Mouse (Mus musculus): ENCODE results near the gene Ly6g5c. TPM values are rescaled to one million over a fixed set of nuclear protein-coding genes. Genes with fewer than 3 reads are reported as not detected.

The Ly6g5c gene
- polyA plus RNA-seq, 1 experiment from 2014 or later = not detected

GRCm38 (mm10) chr17:35153931-35154330 is 45.9 kb downstream of the Ly6g5c start:
- no peak for DNase-seq (ENCODE audit: low spot score)
- peaks cover 89% of the 10 kb centered on the region for H3K36me3 ChIP-seq (ENCODE audit: insufficient read depth, low read length)
- TF ChIP-seq CTCF (IDR thresholded peaks at IDR 0.05) = no peak
- TF ChIP-seq EP300 (IDR thresholded peaks at IDR 0.05) = no peak

GRCm38 (mm10) chr17:35154616-35155015 is 46.5 kb downstream of the Ly6g5c start:
- 82% methylated on average over 7 of the region's 7 CpGs for WGBS
- H3K27ac ChIP-seq (ENCODE audit: low read length) = no peak overlapping the region
- no peak for ATAC-seq

More at GRCm38 (mm10) chr17:35153931-35154330, 45.9 kb downstream of the Ly6g5c start:
- Histone ChIP-seq H3K27me3 (replicated peaks; ENCODE audit: insufficient read depth, low read length) (no peaks in the 10 kb centered on the region), H3K4me1 (ENCODE audit: insufficient read depth, low read depth, low read length) (no peaks in the 10 kb centered on the region), H3K27ac (ENCODE audit: low read length) (no peak overlapping the region), H3K4me3 (ENCODE audit: low read depth, low read length) (no peak overlapping the region), H3K9ac (replicated peaks; ENCODE audit: low read depth) (no peak overlapping the region), H3K9me3 (ENCODE audit: low read length) (no peaks in the 10 kb centered on the region), H3K4me2 (replicated peaks; ENCODE audit: low read depth, low read length) (no peak overlapping the region)
- no peak for ATAC-seq
- WGBS = 79% methylated on average over 4 of the region's 4 CpGs

GRCm38 (mm10) chr17:35155451-35155850 is 47.4 kb downstream of the Ly6g5c start:
- Histone ChIP-seq H3K4me2 (replicated peaks; ENCODE audit: low read depth, low read length) (no peak overlapping the region), H3K9ac (replicated peaks; ENCODE audit: low read depth) (no peak overlapping the region), H3K27me3 (replicated peaks; ENCODE audit: insufficient read depth, low read length) (no peaks in the 10 kb centered on the region), H3K27ac (ENCODE audit: low read length) (no peak overlapping the region), H3K9me3 (ENCODE audit: low read length) (no peaks in the 10 kb centered on the region), H3K4me3 (ENCODE audit: low read depth, low read length) (no peak overlapping the region), H3K4me1 (ENCODE audit: insufficient read depth, low read depth, low read length) (no peaks in the 10 kb centered on the region), H3K36me3 (ENCODE audit: insufficient read depth, low read length) (peaks cover 91% of the 10 kb centered on the region)
- TF ChIP-seq EP300 (IDR thresholded peaks at IDR 0.05) (no peak), CTCF (IDR thresholded peaks at IDR 0.05) (no peak)
- no peak for DNase-seq (ENCODE audit: low spot score)
- no peak for ATAC-seq
- WGBS = 80% methylated on average over 12 of the region's 12 CpGs

More at GRCm38 (mm10) chr17:35154616-35155015, 46.5 kb downstream of the Ly6g5c start:
- H3K36me3 ChIP-seq (ENCODE audit: insufficient read depth, low read length) = peaks cover 91% of the 10 kb centered on the region
- no peak overlapping the region for H3K4me3 ChIP-seq (ENCODE audit: low read depth, low read length)
- H3K9ac ChIP-seq (replicated peaks; ENCODE audit: low read depth) = no peak overlapping the region
- H3K4me1 ChIP-seq (ENCODE audit: insufficient read depth, low read depth, low read length) = no peaks in the 10 kb centered on the region
- no peaks in the 10 kb centered on the region for H3K27me3 ChIP-seq (replicated peaks; ENCODE audit: insufficient read depth, low read length)
- no peaks in the 10 kb centered on the region for H3K9me3 ChIP-seq (ENCODE audit: low read length)
- TF ChIP-seq EP300 (IDR thresholded peaks at IDR 0.05) = no peak
- no peak for TF ChIP-seq CTCF (IDR thresholded peaks at IDR 0.05)
- no peak for DNase-seq (ENCODE audit: low spot score)
- H3K4me2 ChIP-seq (replicated peaks; ENCODE audit: low read depth, low read length) = no peak overlapping the region

GRCm38 (mm10) chr17:35156461-35157200 is 48.6 kb downstream of the Ly6g5c start:
- no peaks in the 10 kb centered on the region for H3K9me3 ChIP-seq (ENCODE audit: low read length)
- H3K4me3 ChIP-seq (ENCODE audit: low read depth, low read length) = no peak overlapping the region
- H3K4me2 ChIP-seq (replicated peaks; ENCODE audit: low read depth, low read length) = no peak overlapping the region
- H3K9ac ChIP-seq (replicated peaks; ENCODE audit: low read depth) = no peak overlapping the region
- H3K36me3 ChIP-seq (ENCODE audit: insufficient read depth, low read length) = peaks cover 94% of the 10 kb centered on the region
- H3K27me3 ChIP-seq (replicated peaks; ENCODE audit: insufficient read depth, low read length) = no peaks in the 10 kb centered on the region
- no peak overlapping the region for H3K27ac ChIP-seq (ENCODE audit: low read length)
- 93% methylated on average over 32 of the region's 33 CpGs for WGBS
- no peak for DNase-seq (ENCODE audit: low spot score)
- H3K4me1 ChIP-seq (ENCODE audit: insufficient read depth, low read depth, low read length) = no peaks in the 10 kb centered on the region
- TF ChIP-seq EP300 (IDR thresholded peaks at IDR 0.05) (no peak), CTCF (IDR thresholded peaks at IDR 0.05) (no peak)
- no peak for ATAC-seq

GRCm38 (mm10) chr17:35157254-35157653 is 49.2 kb downstream of the Ly6g5c start:
- 86% methylated on average over 8 of the region's 8 CpGs for WGBS
- Histone ChIP-seq H3K27ac (ENCODE audit: low read length) (no peak overlapping the region), H3K4me3 (ENCODE audit: low read depth, low read length) (no peak overlapping the region), H3K27me3 (replicated peaks; ENCODE audit: insufficient read depth, low read length) (no peaks in the 10 kb centered on the region), H3K36me3 (ENCODE audit: insufficient read depth, low read length) (peaks cover 93% of the 10 kb centered on the region), H3K4me2 (replicated peaks; ENCODE audit: low read depth, low read length) (no peak overlapping the region), H3K4me1 (ENCODE audit: insufficient read depth, low read depth, low read length) (peaks cover 4% of the 10 kb centered on the region; the same call in 1 of the 2 replicates), H3K9me3 (ENCODE audit: low read length) (no peaks in the 10 kb centered on the region), H3K9ac (replicated peaks; ENCODE audit: low read depth) (no peak overlapping the region)
- DNase-seq (ENCODE audit: low spot score) (no peak), ATAC-seq (no peak)
- TF ChIP-seq CTCF (IDR thresholded peaks at IDR 0.05) (no peak), EP300 (IDR thresholded peaks at IDR 0.05) (no peak)

- Histone ChIP-seq H3K9ac (replicated peaks; ENCODE audit: low read depth) (no peak overlapping the region), H3K4me1 (ENCODE audit: insufficient read depth, low read depth, low read length) (peaks cover 6% of the 10 kb centered on the region; the same call in 1 of the 2 replicates), H3K36me3 (ENCODE audit: insufficient read depth, low read length) (peaks cover 88% of the 10 kb centered on the region), H3K27ac (ENCODE audit: low read length) (no peak overlapping the region), H3K4me2 (replicated peaks; ENCODE audit: low read depth, low read length) (no peak overlapping the region), H3K9me3 (ENCODE audit: low read length) (no peaks in the 10 kb centered on the region), H3K4me3 (ENCODE audit: low read depth, low read length) (no peak overlapping the region), H3K27me3 (replicated peaks; ENCODE audit: insufficient read depth, low read length) (no peaks in the 10 kb centered on the region)
- DNase-seq (ENCODE audit: low spot score) = no peak
- ATAC-seq = no peak
- no peak for TF ChIP-seq CTCF (IDR thresholded peaks at IDR 0.05)
- TF ChIP-seq EP300 (IDR thresholded peaks at IDR 0.05) = no peak
- WGBS = 90% methylated on average over 8 of the region's 8 CpGs
Measured at GRCm38 (mm10) chr17:35157661-35158175, 49.6 kb downstream of the Ly6g5c start.

Measured in lung, postnatal 0 days (tissue).